Mouse (Mus musculus): ENCODE measurements around the gene Trpm1.

The Trpm1 gene

GRCm38 (mm10) chr7:64163890-64164289, 10.3 kb downstream of the Trpm1 start:
- DNase-seq (ENCODE audit: low read depth, low spot score), result no peak

GRCm38 (mm10) chr7:64164997-64165396, 11.4 kb downstream of the Trpm1 start:
- DNase-seq (ENCODE audit: low read depth, low spot score), result peak; percentile 81

- DNase-seq (ENCODE audit: low read depth, low spot score), result no peak
Observed at GRCm38 (mm10) chr7:64166025-64166424, 12.4 kb downstream of the Trpm1 start.

- DNase-seq (ENCODE audit: low read depth, low spot score), result peak; percentile 63
Observed at GRCm38 (mm10) chr7:64166724-64167123, 13.1 kb downstream of the Trpm1 start.

- DNase-seq (ENCODE audit: low read depth, low spot score), result peak; percentile 41
Observed at GRCm38 (mm10) chr7:64179310-64179709, 25.7 kb downstream of the Trpm1 start.

- DNase-seq (ENCODE audit: low read depth, low spot score), result no peak
Observed at GRCm38 (mm10) chr7:64185203-64185931, 31.7 kb downstream of the Trpm1 start.

GRCm38 (mm10) chr7:64185932-64186312, 32.3 kb downstream of the Trpm1 start:
- DNase-seq (ENCODE audit: low read depth, low spot score), result no peak

- DNase-seq (ENCODE audit: low read depth, low spot score), result peak; percentile 9
Observed at GRCm38 (mm10) chr7:64192261-64192943, 38.8 kb downstream of the Trpm1 start.

- DNase-seq (ENCODE audit: low read depth, low spot score), result no peak
Observed at GRCm38 (mm10) chr7:64193476-64193875, 39.8 kb downstream of the Trpm1 start.

GRCm38 (mm10) chr7:64196114-64196513, 42.5 kb downstream of the Trpm1 start:
- no peak for DNase-seq (ENCODE audit: low read depth, low spot score)

- peak; percentile 12 for DNase-seq (ENCODE audit: low read depth, low spot score)
Observed at GRCm38 (mm10) chr7:64208700-64209099, 55.1 kb downstream of the Trpm1 start.

GRCm38 (mm10) chr7:64212870-64213269, 59.2 kb downstream of the Trpm1 start:
- no peak for DNase-seq (ENCODE audit: low read depth, low spot score)

GRCm38 (mm10) chr7:64214066-64214465, 60.4 kb downstream of the Trpm1 start:
- peak; percentile 54 for DNase-seq (ENCODE audit: low read depth, low spot score)

- peak; percentile 55 for DNase-seq (ENCODE audit: low read depth, low spot score)
Observed at GRCm38 (mm10) chr7:64215613-64216012, 62.0 kb downstream of the Trpm1 start.

- no peak for DNase-seq (ENCODE audit: low read depth, low spot score)
Observed at GRCm38 (mm10) chr7:64217428-64217827, 63.8 kb downstream of the Trpm1 start.

GRCm38 (mm10) chr7:64219765-64220164, 66.1 kb downstream of the Trpm1 start:
- no peak for DNase-seq (ENCODE audit: low read depth, low spot score)

- no peak for DNase-seq (ENCODE audit: low read depth, low spot score)
Observed at GRCm38 (mm10) chr7:64223215-64223614, 69.6 kb downstream of the Trpm1 start.

GRCm38 (mm10) chr7:64226339-64227194, 72.9 kb downstream of the Trpm1 start:
- no peak for DNase-seq (ENCODE audit: low read depth, low spot score)

- DNase-seq (ENCODE audit: low read depth, low spot score), result peak; percentile 48
Observed at GRCm38 (mm10) chr7:64227586-64227985, 74.0 kb downstream of the Trpm1 start.

- DNase-seq (ENCODE audit: low read depth, low spot score), result no peak
Observed at GRCm38 (mm10) chr7:64228300-64228699, 74.7 kb downstream of the Trpm1 start.

GRCm38 (mm10) chr7:64229911-64230310, 76.3 kb downstream of the Trpm1 start:
- DNase-seq (ENCODE audit: low read depth, low spot score), result no peak

GRCm38 (mm10) chr7:64231001-64231400, 77.4 kb downstream of the Trpm1 start:
- no peak for DNase-seq (ENCODE audit: low read depth, low spot score)

All from brain, adult 2 months (tissue).